Mouse (Mus musculus): ENCODE measurements around the gene Ecd. TPM values are rescaled to one million over a fixed set of nuclear protein-coding genes. Genes with fewer than 3 reads are reported as not detected.

Gene Ecd
- polyA plus RNA-seq, 1 experiment, result 13.2 TPM

GRCm38 (mm10) chr14:20297616-20298015 is 50.3 kb downstream of the Ecd start:
- Histone ChIP-seq H3K27me3 (ENCODE audit: control insufficient read depth, insufficient read depth, low read length) (no peaks in the 10 kb centered on the region), H3K36me3 (ENCODE audit: control insufficient read depth, insufficient read depth, low read length) (0 out of 2 replicates have a peak, but pooled peaks cover 1% of the 10 kb centered on the region), H3K4me3 (ENCODE audit: extremely low read depth, insufficient read depth, insufficient read length) (no peak overlapping the region), H3K4me1 (ENCODE audit: control insufficient read depth, insufficient read depth, insufficient read length) (peaks cover 2% of the 10 kb centered on the region; the same call in 1 of the 2 replicates), H3K27ac (ENCODE audit: insufficient read depth, low read length) (no peak overlapping the region)
- no peak for DNase-seq (ENCODE audit: low read depth in 1 of 2, low spot score in 2 of 2)
- 87% methylated on average over 3 of the region's 3 CpGs for WGBS
- TF ChIP-seq CTCF (IDR thresholded peaks at IDR 0.05; ENCODE audit: extremely low read depth, insufficient read depth, insufficient read length, insufficient replicate concordance) (no peak), POLR2A (IDR thresholded peaks at IDR 0.05; ENCODE audit: low read depth, low read length) (no peak)

GRCm38 (mm10) chr14:20294947-20295346 is 53.0 kb downstream of the Ecd start:
- Histone ChIP-seq H3K27me3 (ENCODE audit: control insufficient read depth, insufficient read depth, low read length) (no peaks in the 10 kb centered on the region), H3K27ac (ENCODE audit: insufficient read depth, low read length) (no peak overlapping the region), H3K4me3 (ENCODE audit: extremely low read depth, insufficient read depth, insufficient read length) (peak overlapping the region; percentile 63), H3K36me3 (ENCODE audit: control insufficient read depth, insufficient read depth, low read length) (no peaks in the 10 kb centered on the region), H3K4me1 (ENCODE audit: control insufficient read depth, insufficient read depth, insufficient read length) (peaks cover 2% of the 10 kb centered on the region; the same call in 1 of the 2 replicates)
- no peak for DNase-seq (ENCODE audit: low read depth in 1 of 2, low spot score in 2 of 2)
- WGBS, result 40% methylated on average over 8 of the region's 8 CpGs
- TF ChIP-seq POLR2A (IDR thresholded peaks at IDR 0.05; ENCODE audit: low read depth, low read length) (no peak), CTCF (IDR thresholded peaks at IDR 0.05; ENCODE audit: extremely low read depth, insufficient read depth, insufficient read length, insufficient replicate concordance) (no peak)

- H3K4me3 ChIP-seq (ENCODE audit: extremely low read depth, insufficient read depth, insufficient read length), result peak within 1 kb of the TSS; percentile 63
- peak; percentile 72 to 74 for DNase-seq (ENCODE audit: low read depth in 1 of 2, low spot score in 2 of 2)
- WGBS, result 21% methylated on average over 14 of the region's 14 CpGs
- H3K36me3 ChIP-seq (ENCODE audit: control insufficient read depth, insufficient read depth, low read length), result no peaks in the 10 kb centered on the region
- TF ChIP-seq POLR2A (IDR thresholded peaks at IDR 0.05; ENCODE audit: low read depth, low read length) (no peak), CTCF (IDR thresholded peaks at IDR 0.05; ENCODE audit: extremely low read depth, insufficient read depth, insufficient read length, insufficient replicate concordance) (no peak)
- peaks cover 2% of the 10 kb centered on the region; the same call in 1 of the 2 replicates for H3K4me1 ChIP-seq (ENCODE audit: control insufficient read depth, insufficient read depth, insufficient read length)
- H3K27me3 ChIP-seq (ENCODE audit: control insufficient read depth, insufficient read depth, low read length), result no peaks in the 10 kb centered on the region
- H3K27ac ChIP-seq (ENCODE audit: insufficient read depth, low read length), result no peak within 1 kb of the TSS
Observed at GRCm38 (mm10) chr14:20294117-20294892, 53.6 kb downstream of the Ecd start, which contains the start of gene Nudt13. TSS of gene Nudt13 (plus strand) at chr14:20294697.

- no peak for DNase-seq (ENCODE audit: low read depth in 1 of 2, low spot score in 2 of 2)
- H3K4me3 ChIP-seq (ENCODE audit: extremely low read depth, insufficient read depth, insufficient read length), result no peak overlapping the region
- TF ChIP-seq POLR2A (IDR thresholded peaks at IDR 0.05; ENCODE audit: low read depth, low read length) (no peak), CTCF (IDR thresholded peaks at IDR 0.05; ENCODE audit: extremely low read depth, insufficient read depth, insufficient read length, insufficient replicate concordance) (no peak)
- no peak overlapping the region for H3K27ac ChIP-seq (ENCODE audit: insufficient read depth, low read length)
- peaks cover 2% of the 10 kb centered on the region; the same call in 1 of the 2 replicates for H3K4me1 ChIP-seq (ENCODE audit: control insufficient read depth, insufficient read depth, insufficient read length)
- H3K27me3 ChIP-seq (ENCODE audit: control insufficient read depth, insufficient read depth, low read length), result no peaks in the 10 kb centered on the region
- WGBS, result 84% methylated on average over 4 of the region's 4 CpGs
- H3K36me3 ChIP-seq (ENCODE audit: control insufficient read depth, insufficient read depth, low read length), result no peaks in the 10 kb centered on the region
Observed at GRCm38 (mm10) chr14:20291391-20291790, 56.5 kb downstream of the Ecd start.

Other genes starting within 250 kb of the Ecd start
- gene Saysd1, start 209.6 kb downstream of the Ecd start, polyA plus RNA-seq (2012; rRNA removed), result 6.1 and 6.8 TPM in 2 replicates
- gene Kcnk5, start 166.3 kb downstream of the Ecd start, polyA plus RNA-seq (2012; rRNA removed), result 7.4 and 7.8 TPM in 2 replicates
- gene Kcnk16, start 78.9 kb downstream of the Ecd start, polyA plus RNA-seq (2012; rRNA removed), result not detected in 2 replicates
- gene Nudt13, start 53.4 kb downstream of the Ecd start, polyA plus RNA-seq (2012; rRNA removed), result 7.2 and 7.8 TPM in 2 replicates
- gene Fam149b, start within 50 bp of the Ecd start, polyA plus RNA-seq (2012; rRNA removed), result 12.6 and 15.4 TPM in 2 replicates
- gene Dnajc9, start 40.8 kb upstream of the Ecd start, polyA plus RNA-seq (2012; rRNA removed), result 50.8 and 85.7 TPM in 2 replicates
- gene Mrps16, start 45.5 kb upstream of the Ecd start, polyA plus RNA-seq (2012; rRNA removed), result 27.6 and 39.6 TPM in 2 replicates
- gene Cfap70, start 104.1 kb upstream of the Ecd start, polyA plus RNA-seq (2012; rRNA removed), result not detected in 2 replicates
- gene Anxa7, start 132.0 kb upstream of the Ecd start, polyA plus RNA-seq (2012; rRNA removed), result 36.5 and 44.8 TPM in 2 replicates
- 0.65 and 0.97 TPM in 2 replicates for gene Mss51, start 148.8 kb upstream of the Ecd start, polyA plus RNA-seq (2012; rRNA removed)
- 6.0 and 6.5 TPM in 2 replicates for gene Ppp3cb, start 198.5 kb upstream of the Ecd start, polyA plus RNA-seq (2012; rRNA removed)